ENCODE assay signal across 13 mouse cellular contexts in genomic region chr2:148409821-148410220, GRCm38 (mm10). TPM values are rescaled to one million over a fixed set of nuclear protein-coding genes. Genes with fewer than 3 reads are reported as not detected.
DNase-seq lines count a peak whose midpoint lies in the region; TF ChIP-seq lines count a peak whose summit lies in the region.
"Had no signal": no experiment of that assay in that cellular context is flagged by ENCODE, and none has a peak within 500 bp of the region (broad histone marks: within the 10 kb centered on the region; RNA-seq: fewer than 3 reads in every experiment).

No protein-coding gene starts in this region.

- H3K4me3 ChIP-seq in heart, embryonic 10.5 days, result no peak overlapping the region
- no peak overlapping the region for H3K4me3 ChIP-seq in heart, adult 2 months

- no peak for TF ChIP-seq EP300 in heart, adult 2 months (IDR thresholded peaks at IDR 0.05; ENCODE audit: insufficient read depth, low read depth, low read length)

- H3K27me3 ChIP-seq in heart, embryonic 10.5 days (ENCODE audit: insufficient read depth, poor library complexity, severe bottlenecking), result peaks cover 29% of the 10 kb centered on the region
- no peaks in the 10 kb centered on the region for H3K27me3 ChIP-seq in heart, adult 2 months (ENCODE audit: control insufficient read depth, insufficient read depth, low read length)
- H3K27me3 ChIP-seq: CH12.LX, Patski had no signal

- no peak overlapping the region for H3K9ac ChIP-seq in heart, adult 2 months (ENCODE audit: low read depth, low read length)

- no peaks in the 10 kb centered on the region for H3K9me3 ChIP-seq in heart, embryonic 10.5 days

- DNase-seq in heart, adult 11 months, result peak; percentile 90
- no peak for DNase-seq in heart, postnatal 14 days
- peak; percentile 61 for DNase-seq in heart, embryonic 10.5 days (ENCODE audit: low spot score)
- no peak for DNase-seq in heart, adult 2 months
- DNase-seq: cerebellum, adult 11-12 months had no signal

- H3K4me1 ChIP-seq in heart, embryonic 10.5 days, result peaks cover 31% of the 10 kb centered on the region
- H3K4me1 ChIP-seq in heart, adult 2 months (ENCODE audit: control insufficient read depth, insufficient read depth, low read length), result peaks cover 6% of the 10 kb centered on the region

- TF ChIP-seq CTCF in heart, adult 2 months (IDR thresholded peaks at IDR 0.05), result no peak

- H3K36me3 ChIP-seq in heart, embryonic 10.5 days, result no peaks in the 10 kb centered on the region
- no peaks in the 10 kb centered on the region for H3K36me3 ChIP-seq in heart, adult 2 months (ENCODE audit: control insufficient read depth, insufficient read depth, low read length)
- H3K36me3 ChIP-seq: G1E had no signal

- intact Hi-C loops in heart, postnatal 14 days (cut with DNase I), result loop anchor here (5.0 to 10.0 kb wide), 6 partner anchors 127 to 288 kb away; no protein-coding TSS in a partner anchor
- intact Hi-C loops in heart, adult 2 months (cut with DNase I), result loop anchor here (5.0 to 10.0 kb wide), 8 partner anchors 63 to 465 kb away; partner anchors contain the start of gene Cst3

- 77% methylated on average over 1 of the region's 1 CpGs for WGBS in heart, embryonic 10.5 days
- WGBS in heart, adult 2 months, result 72% methylated on average over 1 of the region's 1 CpGs

- H3K27ac ChIP-seq in heart, embryonic 10.5 days, result no peak overlapping the region
- H3K27ac ChIP-seq in heart, adult 2 months, result no peak overlapping the region

- TF ChIP-seq POLR2A in heart, adult 2 months (IDR thresholded peaks at IDR 0.05; ENCODE audit: insufficient read depth, low read depth, low read length), result no peak

- no peaks in the 10 kb centered on the region for H3K79me2 ChIP-seq in heart, adult 2 months (replicated peaks; ENCODE audit: control insufficient read depth, insufficient read depth, low read length)

RNA-seq across cellular contexts. Expression of gene Thbd, which starts 1.8 kb away (rescaled TPM):
- total RNA-seq in heart, postnatal 14 days (2021), result 10 to 100 TPM; 59.9 to 68.8 TPM
- 10.9 and 14.6 TPM in 2 replicates for polyA plus RNA-seq in heart, embryonic 10.5 days (2016; fragmentation: Nextera tagmentation; extraction: Ambion mirVana)
- total RNA-seq in heart, adult 2 months (2021), result 10 to 100 TPM; 41.7 to 47.8 TPM
- polyA plus RNA-seq in heart, adult 2 months (2012; rRNA removed), result 38.9 and 65.0 TPM in 2 replicates
- total RNA-seq: CH12.LX, G1E, MEL had no signal
- polyA plus RNA-seq: G1E, Patski had no signal

RNA-seq across cellular contexts. Expression of gene Sstr4, which starts 14.7 kb away (rescaled TPM):
- total RNA-seq in heart, postnatal 14 days (2021), result 1 to 10 TPM in 1 of 2 experiments, under 1 TPM in 1; 0.72 to 1.4 TPM
- polyA plus RNA-seq in heart, embryonic 10.5 days (2016; fragmentation: Nextera tagmentation; extraction: Ambion mirVana), result 0.52 and 0.89 TPM in 2 replicates
- total RNA-seq in heart, adult 2 months (2021), result 1 to 10 TPM; 1.1 to 2.0 TPM
- polyA plus RNA-seq in heart, adult 2 months (2012; rRNA removed), result 1.4 and 2.4 TPM in 2 replicates
- total RNA-seq: adrenal gland, postnatal 25 days; CH12.LX; G1E; MEL had no signal
- polyA plus RNA-seq: activated CD4-positive, CD25-positive, alpha-beta regulatory T cell, adult 4 months; C2C12; CD4-positive, CD25-positive, alpha-beta regulatory T cell, adult 4 months; G1E; Patski had no signal

RNA-seq across cellular contexts. Expression of gene Cd93, which starts 33.5 kb away (rescaled TPM):
- 100 to 1,000 TPM; 123 to 126 TPM for total RNA-seq in heart, postnatal 14 days (2021)
- 10.3 and 19.7 TPM in 2 replicates for polyA plus RNA-seq in heart, embryonic 10.5 days (2016; fragmentation: Nextera tagmentation; extraction: Ambion mirVana)
- total RNA-seq in heart, adult 2 months (2021), result 10 to 100 TPM; 47.8 to 51.8 TPM
- 28.1 and 52.2 TPM in 2 replicates for polyA plus RNA-seq in heart, adult 2 months (2012; rRNA removed)
- total RNA-seq: MEL had no signal

Comparison
In these comparisons a context has a peak if more than half of its experiments do, and no peak if none do; other contexts are left out.
1. DNase-seq: peak in heart, adult 11 months (single experiment) and heart, embryonic 10.5 days (single experiment); none in heart, postnatal 14 days (0 of 2) and heart, adult 2 months (0 of 2).